Mouse (Mus musculus) CH12F3 (cell line): ENCODE results near the gene Apela.

Source experiments
- in situ Hi-C: fragments of 300-500 bp; cut with MboI; formaldehyde crosslinking; loops from 2 replicates; pipeline ENCODE4 v1.14.3; 2020; ENCODE audit warnings: low sequenced_read_pairs

Apela gene

GRCm38 (mm10) chr8:65037117-65037533 lies at the start of gene Apela:
TSS of gene Apela (minus strand) at chr8:65037336.
- in situ Hi-C loops = no loop called here

- in situ Hi-C loops = no loop called here
These were observed 48.5 kb upstream of the Apela start for GRCm38 (mm10) chr8:65085680-65086079.

- in situ Hi-C loops = no loop called here
These were observed 43.6 kb upstream of the Apela start for GRCm38 (mm10) chr8:65080731-65081130.

GRCm38 (mm10) chr8:65074733-65075132 lies 37.6 kb upstream of the Apela start, which contains the start of gene Gm10663:
TSS of gene Gm10663 (plus strand) at chr8:65075033.
- in situ Hi-C loops = no loop called here

GRCm38 (mm10) chr8:65070996-65071395 lies 33.9 kb upstream of the Apela start:
- in situ Hi-C loops = no loop called here

GRCm38 (mm10) chr8:65068473-65068819 lies 31.3 kb upstream of the Apela start:
- in situ Hi-C loops = no loop called here

- in situ Hi-C loops = no loop called here
These were observed 30.7 kb upstream of the Apela start for GRCm38 (mm10) chr8:65067694-65068472.

GRCm38 (mm10) chr8:65067031-65067430 lies 29.9 kb upstream of the Apela start:
- in situ Hi-C loops = no loop called here

GRCm38 (mm10) chr8:65065622-65066021 lies 28.5 kb upstream of the Apela start:
- in situ Hi-C loops = no loop called here

GRCm38 (mm10) chr8:65064071-65064470 lies 26.9 kb upstream of the Apela start:
- in situ Hi-C loops = no loop called here

- in situ Hi-C loops = no loop called here
These were observed 25.1 kb upstream of the Apela start for GRCm38 (mm10) chr8:65062195-65062594.

- in situ Hi-C loops = no loop called here
These were observed 19.6 kb upstream of the Apela start for GRCm38 (mm10) chr8:65056722-65057121.

- in situ Hi-C loops = no loop called here
These were observed 16.8 kb upstream of the Apela start for GRCm38 (mm10) chr8:65053968-65054367.

- in situ Hi-C loops = no loop called here
These were observed 16.4 kb upstream of the Apela start for GRCm38 (mm10) chr8:65053554-65053953.

- in situ Hi-C loops = no loop called here
These were observed 10.7 kb upstream of the Apela start for GRCm38 (mm10) chr8:65047801-65048200.

GRCm38 (mm10) chr8:65047193-65047592 lies 10.1 kb upstream of the Apela start:
- in situ Hi-C loops = no loop called here

GRCm38 (mm10) chr8:65046565-65046964 lies 9.4 kb upstream of the Apela start:
- in situ Hi-C loops = no loop called here

GRCm38 (mm10) chr8:65034136-65034535 lies 3.0 kb downstream of the Apela start:
- in situ Hi-C loops = no loop called here

GRCm38 (mm10) chr8:65033056-65033455 lies 4.1 kb downstream of the Apela start:
- in situ Hi-C loops = no loop called here

GRCm38 (mm10) chr8:65032107-65032506 lies 5.0 kb downstream of the Apela start:
- in situ Hi-C loops = no loop called here

GRCm38 (mm10) chr8:65030735-65031485 lies 6.2 kb downstream of the Apela start:
- in situ Hi-C loops = no loop called here

- in situ Hi-C loops = no loop called here
These were observed 7.4 kb downstream of the Apela start for GRCm38 (mm10) chr8:65029776-65030175.
